Mouse (Mus musculus) adrenal gland, adult 18-20 months (tissue): ENCODE measurements at regions not wholly inside any gene's neighbourhood (a gene's known extent, or its start where the extent isn't known, plus 50 kb on each side); places are given as distances from the start of the nearest gene placed in this dataset.

ENCODE experiments used
- DNase-seq, 2 experiments: peaks; one replicate each; pipeline ENCODE4 v3.0.0; 2021 to 2022; ENCODE audit warnings: low spot score in 2 of 2

- DNase-seq = no peak
These were observed 223.5 kb upstream of the Mvb12b start for GRCm38 (mm10) chr2:34111286-34111685.

GRCm38 (mm10) chr2:34110582-34110981 lies 222.8 kb upstream of the Mvb12b start:
- no peak for DNase-seq

GRCm38 (mm10) chr2:34107566-34108303 lies 220.0 kb upstream of the Mvb12b start:
- no peak for DNase-seq

GRCm38 (mm10) chr2:34106837-34107565 lies 219.3 kb upstream of the Mvb12b start:
- DNase-seq = no peak

GRCm38 (mm10) chr2:34106245-34106644 lies 218.5 kb upstream of the Mvb12b start:
- no peak for DNase-seq

GRCm38 (mm10) chr2:34105271-34106051 lies 217.7 kb upstream of the Mvb12b start:
- no peak for DNase-seq

GRCm38 (mm10) chr2:34098004-34098547 lies 210.3 kb upstream of the Mvb12b start:
- DNase-seq = no peak

- DNase-seq = no peak
These were observed 208.8 kb upstream of the Mvb12b start for GRCm38 (mm10) chr2:34096561-34096960.

- DNase-seq = no peak
These were observed 201.1 kb upstream of the Mvb12b start for GRCm38 (mm10) chr2:34088832-34089231.

GRCm38 (mm10) chr2:34086130-34086529 lies 198.4 kb upstream of the Mvb12b start:
- DNase-seq = no peak

- DNase-seq = no peak
These were observed 196.8 kb upstream of the Mvb12b start for GRCm38 (mm10) chr2:34084513-34084912.

GRCm38 (mm10) chr2:34082486-34082885 lies 194.7 kb upstream of the Mvb12b start:
- no peak for DNase-seq

- DNase-seq = no peak
These were observed 192.4 kb upstream of the Mvb12b start for GRCm38 (mm10) chr2:34080176-34080575.

GRCm38 (mm10) chr2:34079282-34079681 lies 191.5 kb upstream of the Mvb12b start:
- DNase-seq = no peak

- no peak for DNase-seq
These were observed 191.1 kb upstream of the Mvb12b start for GRCm38 (mm10) chr2:34078875-34079262.

- DNase-seq = no peak
These were observed 190.6 kb upstream of the Mvb12b start for GRCm38 (mm10) chr2:34078248-34078874.

- no peak for DNase-seq
These were observed 188.6 kb upstream of the Mvb12b start for GRCm38 (mm10) chr2:34076346-34076745.

- no peak for DNase-seq
These were observed 186.3 kb upstream of the Mvb12b start for GRCm38 (mm10) chr2:34074066-34074465.

GRCm38 (mm10) chr2:34065592-34065991 lies 177.8 kb upstream of the Mvb12b start:
- DNase-seq = no peak

GRCm38 (mm10) chr2:34065090-34065489 lies 177.3 kb upstream of the Mvb12b start:
- no peak for DNase-seq

GRCm38 (mm10) chr2:34056552-34056951 lies 168.8 kb upstream of the Mvb12b start:
- DNase-seq = no peak
